Mouse (Mus musculus): Measurements from ENCODE around the gene Sdhb. TPM values are rescaled to one million over a fixed set of nuclear protein-coding genes. Genes with fewer than 3 reads are reported as not detected.
A peak's percentile ranks its signal among the peaks of the same experiment; 100 is the strongest.

Sdhb gene
- polyA plus RNA-seq, 1 experiment from 2014 or later: 442 TPM

DNA sequence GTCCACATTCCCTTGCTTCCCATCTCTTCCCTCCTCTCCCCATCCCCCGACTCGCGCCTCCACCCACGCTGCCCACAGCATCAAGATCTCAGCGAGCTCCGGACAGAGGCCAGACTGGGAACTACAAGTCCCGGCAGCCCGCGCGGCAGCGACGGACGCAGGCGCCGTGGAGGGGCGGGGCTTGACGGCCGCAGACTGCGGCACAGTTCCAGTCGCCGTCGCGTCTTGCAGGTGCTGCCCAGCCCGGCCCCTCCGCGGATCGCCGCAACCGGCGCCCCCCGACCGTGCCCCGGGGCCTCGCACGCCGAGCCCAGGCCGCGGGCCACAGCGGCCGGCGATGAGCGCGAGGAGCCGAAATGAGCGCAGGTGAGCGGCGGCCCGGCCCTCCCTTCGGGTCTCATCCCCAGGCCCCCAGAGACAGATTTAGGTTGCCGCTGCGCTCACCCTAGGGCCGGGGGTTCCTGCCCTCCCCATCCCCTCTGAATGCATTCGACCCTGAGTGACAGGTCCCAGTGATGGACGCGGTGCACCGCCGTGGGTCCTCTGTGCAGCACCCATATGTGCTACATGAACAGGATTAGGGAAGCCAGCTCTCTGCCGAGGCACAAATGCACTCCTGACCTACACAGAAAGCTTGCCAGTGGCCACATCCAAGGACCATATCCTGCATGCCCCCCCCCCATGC, 25.9 kb downstream of the Sdhb start, which contains the start of gene Atp13a2:
Gene Atp13a2 (plus strand): TSS at position 163 of the 685 bp plus-strand sequence.
- Histone ChIP-seq H3K27me3 (replicated peaks) (no peaks in the 10 kb centered on the region), H3K4me3 (peak within 1 kb of the TSS; percentile 80), H3K4me1 (peaks cover 40% of the 10 kb centered on the region), H3K36me3 (replicated peaks) (no peaks in the 10 kb centered on the region), H3K27ac (peak within 1 kb of the TSS; percentile 86), H3K9ac (peak within 1 kb of the TSS; percentile 99), H3K9me3 (no peaks in the 10 kb centered on the region), H3K4me2 (peak within 1 kb of the TSS; percentile 86)
- WGBS: under 1% methylated on average over 52 of the region's 58 CpGs
- ATAC-seq (replicated peaks): peak; percentile 93

DNA sequence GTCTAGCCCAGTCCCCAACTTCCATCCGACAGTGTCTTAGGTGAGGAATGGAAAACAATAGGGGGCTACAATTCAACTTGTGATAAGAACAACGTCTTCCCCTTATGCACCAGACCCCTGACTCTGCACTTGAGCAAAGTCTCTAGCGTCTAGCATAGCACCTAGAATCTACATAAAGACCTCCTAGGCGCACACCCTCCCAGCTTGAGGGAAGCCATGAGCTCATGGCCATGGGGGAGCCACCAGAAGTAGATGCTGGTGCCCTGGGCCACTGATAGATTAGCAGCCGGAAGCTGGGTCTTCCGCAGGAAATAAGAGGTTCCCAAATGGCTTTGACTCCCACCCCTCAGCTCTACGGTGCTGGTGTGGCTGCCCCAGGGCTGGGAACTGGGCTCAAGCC, 26.5 kb downstream of the Sdhb start:
- Histone ChIP-seq H3K4me1 (peaks cover 40% of the 10 kb centered on the region), H3K36me3 (replicated peaks) (peaks cover 6% of the 10 kb centered on the region; the same call in 1 of the 2 replicates), H3K9ac (peak overlapping the region; percentile 99), H3K9me3 (no peaks in the 10 kb centered on the region), H3K4me2 (peak overlapping the region; percentile 86), H3K4me3 (peak overlapping the region; percentile 80), H3K27ac (peak overlapping the region; percentile 86; the same call in 1 of the 2 replicates), H3K27me3 (replicated peaks) (no peaks in the 10 kb centered on the region)
- peak; percentile 12; the same call in 1 of the 2 replicates for ATAC-seq (replicated peaks)
- WGBS: 31% methylated on average over 7 of the region's 7 CpGs

DNA sequence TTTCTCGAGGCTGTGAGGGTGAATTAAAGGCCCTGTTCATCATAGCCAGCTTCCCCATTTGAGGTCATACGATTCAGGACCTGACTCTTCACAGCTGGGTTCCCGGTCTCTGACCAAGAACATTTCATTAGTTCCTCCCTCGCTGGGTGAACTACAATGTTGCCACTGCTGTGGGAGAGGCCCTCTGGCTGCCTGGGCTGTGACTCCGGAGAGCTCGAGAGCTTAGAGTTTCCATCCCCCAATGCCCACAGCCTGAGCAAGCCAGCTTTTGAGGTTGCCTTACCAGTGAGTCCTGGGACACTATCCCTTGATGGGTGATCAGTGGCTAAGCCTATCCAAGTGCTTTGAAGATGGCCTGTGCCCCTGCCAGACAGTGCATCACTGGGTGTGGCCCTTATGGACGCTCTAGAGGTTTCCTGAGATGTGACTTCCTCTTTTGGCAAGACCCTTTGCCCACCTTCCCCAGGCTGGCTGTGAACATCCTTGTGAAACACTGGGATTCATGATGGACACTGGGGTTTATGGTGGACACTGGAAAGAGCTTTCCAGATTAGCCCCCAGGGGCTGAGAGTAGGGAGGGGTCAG, 27.8 kb downstream of the Sdhb start:
- no peaks in the 10 kb centered on the region for H3K27me3 ChIP-seq (replicated peaks)
- peak overlapping the region; percentile 86 for H3K4me2 ChIP-seq
- H3K27ac ChIP-seq: no peak overlapping the region
- WGBS: 65% methylated on average over 7 of the region's 7 CpGs
- H3K4me1 ChIP-seq: peaks cover 32% of the 10 kb centered on the region
- no peaks in the 10 kb centered on the region for H3K9me3 ChIP-seq
- H3K36me3 ChIP-seq (replicated peaks): peaks cover 17% of the 10 kb centered on the region
- H3K4me3 ChIP-seq: no peak overlapping the region
- H3K9ac ChIP-seq: 0 out of 2 replicates have a peak overlapping the region, but pooled peaks have one; percentile 6
- ATAC-seq (replicated peaks): no peak

DNA sequence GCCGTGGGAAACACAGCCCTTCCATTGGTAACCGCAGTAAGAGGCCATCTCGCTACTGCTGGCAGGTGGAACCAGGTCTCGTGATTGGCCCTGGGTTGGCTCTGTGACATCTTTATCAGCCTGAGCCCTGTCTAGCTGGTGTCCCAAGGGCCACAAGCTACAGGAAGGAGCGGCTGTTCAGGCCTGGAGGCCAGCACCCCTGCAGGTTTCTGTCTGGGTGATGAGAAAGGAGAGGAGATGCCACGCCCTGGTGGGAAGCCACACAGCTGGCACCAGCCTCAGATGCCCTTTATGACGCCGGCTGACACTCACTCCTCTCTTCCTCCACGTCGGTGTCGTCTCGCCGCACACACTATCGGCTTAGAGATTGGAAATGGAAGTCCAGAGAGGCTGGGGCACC, 28.4 kb downstream of the Sdhb start:
- WGBS: 86% methylated on average over 14 of the region's 14 CpGs
- ATAC-seq (replicated peaks): no peak
- H3K27me3 ChIP-seq (replicated peaks): no peaks in the 10 kb centered on the region
- H3K27ac ChIP-seq: no peak overlapping the region
- peaks cover 23% of the 10 kb centered on the region for H3K36me3 ChIP-seq (replicated peaks)
- H3K4me3 ChIP-seq: no peak overlapping the region
- 0 out of 2 replicates have a peak overlapping the region, but pooled peaks have one; percentile 86 for H3K4me2 ChIP-seq
- peaks cover 32% of the 10 kb centered on the region for H3K4me1 ChIP-seq
- H3K9me3 ChIP-seq: no peaks in the 10 kb centered on the region
- H3K9ac ChIP-seq: no peak overlapping the region

DNA sequence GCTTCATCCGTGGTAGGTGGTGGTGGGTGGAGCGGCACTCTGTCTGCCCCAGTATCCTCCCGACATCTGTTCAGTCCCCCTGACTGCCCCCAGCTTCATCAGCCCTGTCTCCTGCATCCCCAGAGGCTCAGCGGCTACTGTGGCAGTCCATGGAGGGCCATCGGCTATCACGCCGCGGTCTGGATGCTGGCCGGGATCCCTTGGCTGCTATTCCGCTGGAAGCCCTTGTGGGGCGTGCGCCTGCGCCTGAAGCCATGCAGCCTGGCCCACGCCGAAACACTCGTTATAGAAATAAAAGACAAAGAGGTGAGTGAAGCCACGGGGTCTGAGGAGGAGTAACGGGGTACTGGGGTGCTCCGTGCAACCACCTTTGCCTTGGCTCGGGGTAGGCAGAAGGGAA, 31.2 kb downstream of the Sdhb start:
- no peaks in the 10 kb centered on the region for H3K9me3 ChIP-seq
- no peak overlapping the region for H3K27ac ChIP-seq
- peaks cover 25% of the 10 kb centered on the region for H3K4me1 ChIP-seq
- ATAC-seq (replicated peaks): no peak
- peaks cover 51% of the 10 kb centered on the region for H3K36me3 ChIP-seq (replicated peaks)
- no peak overlapping the region for H3K9ac ChIP-seq
- H3K27me3 ChIP-seq (replicated peaks): no peaks in the 10 kb centered on the region
- H3K4me2 ChIP-seq: no peak overlapping the region
- WGBS: 86% methylated on average over 20 of the region's 20 CpGs
- H3K4me3 ChIP-seq: no peak overlapping the region

DNA sequence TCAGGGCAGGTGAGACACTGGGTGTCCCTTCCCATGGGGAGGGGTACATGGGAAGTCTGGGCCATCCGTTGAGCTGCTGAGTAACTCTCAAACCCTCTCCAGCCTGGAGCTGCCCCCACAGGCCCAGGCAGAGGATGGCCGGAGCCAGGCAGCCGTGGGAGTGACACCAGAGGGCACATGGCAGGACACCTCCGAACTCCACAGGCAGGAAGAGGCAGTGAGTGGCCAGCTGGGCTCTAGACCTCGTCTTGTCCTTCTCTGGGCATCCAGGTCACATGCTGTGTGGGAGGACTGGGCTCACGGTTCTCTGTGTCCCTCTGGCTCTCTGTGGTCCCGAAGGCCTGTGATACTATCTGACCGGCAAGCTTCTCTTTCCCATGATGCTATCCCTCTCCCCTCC, 32.8 kb downstream of the Sdhb start:
- no peak overlapping the region for H3K4me3 ChIP-seq
- ATAC-seq (replicated peaks): no peak
- WGBS: 90% methylated on average over 8 of the region's 8 CpGs
- H3K27me3 ChIP-seq (replicated peaks): no peaks in the 10 kb centered on the region
- H3K4me1 ChIP-seq: peaks cover 9% of the 10 kb centered on the region
- H3K36me3 ChIP-seq (replicated peaks): peaks cover 61% of the 10 kb centered on the region
- no peak overlapping the region for H3K4me2 ChIP-seq
- no peaks in the 10 kb centered on the region for H3K9me3 ChIP-seq
- H3K27ac ChIP-seq: no peak overlapping the region
- H3K9ac ChIP-seq: no peak overlapping the region

DNA sequence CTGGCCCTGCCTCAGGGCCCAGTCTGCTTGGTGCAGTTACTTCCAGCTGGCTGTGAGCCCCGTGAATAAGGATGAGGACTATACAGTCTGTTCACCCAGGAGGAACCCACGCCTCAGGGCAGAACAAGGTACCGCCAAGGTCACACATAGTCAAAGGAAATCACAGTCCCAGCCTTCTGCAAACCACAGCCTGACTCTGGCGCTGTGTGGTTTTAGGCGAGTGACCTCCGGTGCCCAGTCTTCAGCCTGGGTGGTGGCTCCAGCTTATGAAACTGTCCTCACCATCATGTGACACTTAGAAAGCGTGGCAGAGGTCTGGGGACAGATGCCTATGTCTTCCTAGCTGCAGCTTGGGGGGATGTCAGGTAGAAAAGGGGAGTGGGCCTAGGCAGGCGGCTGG, 34.8 kb downstream of the Sdhb start:
- 95% methylated on average over 8 of the region's 8 CpGs for WGBS
- ATAC-seq (replicated peaks): no peak
- Histone ChIP-seq H3K4me1 (no peaks in the 10 kb centered on the region), H3K4me3 (no peak overlapping the region), H3K4me2 (no peak overlapping the region), H3K9ac (no peak overlapping the region), H3K36me3 (replicated peaks) (peaks cover 72% of the 10 kb centered on the region), H3K27me3 (replicated peaks) (no peaks in the 10 kb centered on the region), H3K27ac (no peak overlapping the region), H3K9me3 (no peaks in the 10 kb centered on the region)

DNA sequence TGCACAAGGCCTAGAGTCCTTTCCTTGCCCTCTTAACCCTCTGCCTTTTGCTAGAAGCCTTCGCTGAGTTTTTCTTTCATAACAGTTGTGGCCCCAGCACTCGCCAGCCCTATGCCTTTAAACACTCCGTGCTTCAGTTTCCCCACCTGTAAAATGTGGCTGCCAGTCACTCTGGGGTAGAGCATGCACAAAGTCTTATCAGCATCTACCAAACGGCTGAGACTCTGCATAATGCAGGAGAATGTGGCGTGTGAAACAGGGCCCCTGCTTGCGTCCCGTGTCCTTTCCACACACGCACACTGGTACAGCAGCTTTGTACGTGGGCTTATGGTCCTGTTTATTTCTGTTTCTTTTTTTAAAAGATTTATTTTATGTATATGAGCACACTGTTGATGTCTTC, 35.8 kb downstream of the Sdhb start:
- ATAC-seq (replicated peaks): no peak

DNA sequence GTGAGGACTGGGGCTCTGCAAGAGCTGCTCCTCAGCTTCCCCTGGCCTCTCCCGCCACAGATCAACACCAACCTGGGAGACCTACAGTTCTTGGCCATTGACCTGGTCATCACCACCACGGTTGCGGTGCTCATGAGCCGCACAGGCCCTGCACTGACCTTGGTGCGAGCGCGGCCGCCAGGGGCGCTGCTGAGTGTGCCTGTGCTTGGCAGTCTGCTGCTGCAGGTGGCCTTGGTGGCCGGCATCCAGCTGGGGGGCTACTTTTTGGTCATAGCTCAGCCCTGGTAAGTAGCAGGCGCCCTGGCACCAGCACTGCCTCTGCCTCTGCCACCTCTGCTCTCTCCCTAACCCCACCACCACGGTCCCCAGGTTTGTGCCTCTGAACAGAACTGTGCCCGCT, 45.0 kb downstream of the Sdhb start:
- peaks cover 52% of the 10 kb centered on the region for H3K36me3 ChIP-seq (replicated peaks)
- no peak for ATAC-seq (replicated peaks)
- H3K9me3 ChIP-seq: no peaks in the 10 kb centered on the region
- no peak overlapping the region for H3K27ac ChIP-seq
- H3K4me3 ChIP-seq: no peak overlapping the region
- H3K9ac ChIP-seq: no peak overlapping the region
- WGBS: 79% methylated on average over 13 of the region's 13 CpGs
- no peak overlapping the region for H3K4me2 ChIP-seq
- no peaks in the 10 kb centered on the region for H3K27me3 ChIP-seq (replicated peaks)
- peaks cover 6% of the 10 kb centered on the region for H3K4me1 ChIP-seq

More for the DNA sequence above, 35.8 kb downstream of the Sdhb start:
- peaks cover 75% of the 10 kb centered on the region for H3K36me3 ChIP-seq (replicated peaks)
- no peak overlapping the region for H3K4me3 ChIP-seq
- H3K4me1 ChIP-seq: no peaks in the 10 kb centered on the region
- H3K9me3 ChIP-seq: no peaks in the 10 kb centered on the region
- no peak overlapping the region for H3K9ac ChIP-seq
- no peak overlapping the region for H3K4me2 ChIP-seq
- no peak overlapping the region for H3K27ac ChIP-seq
- WGBS: 95% methylated on average over 9 of the region's 9 CpGs
- H3K27me3 ChIP-seq (replicated peaks): no peaks in the 10 kb centered on the region

DNA sequence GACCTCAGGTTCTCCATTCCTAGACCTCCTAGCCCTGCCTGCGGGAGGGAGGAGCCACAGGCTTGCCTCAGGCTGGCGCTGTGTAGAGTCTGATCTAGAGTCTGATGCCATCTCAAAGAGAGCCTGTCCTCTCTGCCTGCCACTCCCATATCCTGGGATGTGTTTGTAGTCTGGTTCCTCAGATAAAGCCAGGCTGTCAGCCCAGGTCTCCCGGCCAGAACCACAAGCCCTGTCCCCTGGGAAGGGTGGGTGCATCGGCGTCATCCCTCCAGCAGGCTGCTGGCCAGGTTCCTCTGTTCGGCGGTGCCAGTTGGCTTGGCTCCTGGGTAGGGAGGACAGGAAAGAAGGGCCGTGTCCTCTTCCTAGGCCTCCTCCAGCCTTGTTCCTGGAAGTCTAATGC, 47.0 kb downstream of the Sdhb start:
- Histone ChIP-seq H3K9me3 (no peaks in the 10 kb centered on the region), H3K27ac (no peak overlapping the region), H3K27me3 (replicated peaks) (no peaks in the 10 kb centered on the region), H3K4me2 (no peak overlapping the region), H3K4me3 (no peak overlapping the region), H3K4me1 (peaks cover 25% of the 10 kb centered on the region), H3K36me3 (replicated peaks) (peaks cover 37% of the 10 kb centered on the region), H3K9ac (no peak overlapping the region)
- 80% methylated on average over 8 of the region's 8 CpGs for WGBS
- no peak for ATAC-seq (replicated peaks)

DNA sequence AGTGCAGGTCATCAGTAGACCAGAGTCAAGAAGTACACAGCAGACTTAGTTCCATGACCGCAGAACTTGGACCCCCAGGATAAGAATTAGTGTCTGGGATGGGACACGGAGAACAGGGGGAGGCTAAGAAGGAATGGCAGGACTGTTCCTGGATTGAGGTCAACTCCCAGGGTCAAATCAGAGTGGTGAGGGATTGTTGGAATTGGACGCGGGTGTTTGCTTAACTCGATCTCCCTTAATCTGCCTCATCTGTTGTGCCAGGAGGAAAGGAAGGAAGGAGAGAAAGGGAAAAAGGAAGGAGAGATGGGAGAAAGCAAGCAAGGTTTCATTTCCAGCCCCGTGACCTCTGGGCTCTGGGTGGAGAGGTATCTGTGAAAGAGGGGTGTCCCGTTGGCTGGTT, 49.1 kb downstream of the Sdhb start, which contains the start of gene Mfap2:
Gene Mfap2 (plus strand): TSS at position 301 of the 400 bp plus-strand sequence.
- Histone ChIP-seq H3K4me1 (peaks cover 38% of the 10 kb centered on the region), H3K27me3 (replicated peaks) (no peaks in the 10 kb centered on the region), H3K27ac (peak within 1 kb of the TSS; percentile 79), H3K4me3 (peak within 1 kb of the TSS; percentile 67), H3K9ac (peak within 1 kb of the TSS; percentile 59), H3K4me2 (peak within 1 kb of the TSS; percentile 64), H3K36me3 (replicated peaks) (peaks cover 33% of the 10 kb centered on the region), H3K9me3 (no peaks in the 10 kb centered on the region)
- ATAC-seq (replicated peaks): no peak
- WGBS: 14% methylated on average over 7 of the region's 7 CpGs

DNA sequence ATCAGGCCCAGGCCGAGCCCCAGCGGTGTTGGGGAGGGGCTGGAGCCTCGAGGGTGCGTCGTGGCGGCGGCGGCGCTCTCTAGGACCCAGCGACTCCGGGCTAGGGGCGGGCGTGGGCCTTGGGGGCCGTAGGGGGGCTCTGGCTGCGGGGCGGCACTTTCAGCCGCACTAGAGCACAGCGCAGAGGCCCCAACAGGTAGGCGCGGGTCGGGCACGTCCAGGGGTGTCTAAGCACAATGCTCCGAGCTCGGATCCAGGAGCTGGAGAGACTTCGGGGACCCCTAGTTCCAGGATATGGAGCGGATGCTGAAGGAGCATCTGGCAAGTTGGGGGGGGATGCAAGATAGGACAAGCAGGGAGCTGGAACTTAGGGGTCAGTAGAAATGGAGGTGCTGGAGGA, 49.5 kb downstream of the Sdhb start:
- Histone ChIP-seq H3K9me3 (no peaks in the 10 kb centered on the region), H3K27ac (peak overlapping the region; percentile 79), H3K36me3 (replicated peaks) (peaks cover 33% of the 10 kb centered on the region), H3K9ac (peak overlapping the region; percentile 59), H3K27me3 (replicated peaks) (no peaks in the 10 kb centered on the region), H3K4me3 (peak overlapping the region; percentile 67), H3K4me1 (peaks cover 38% of the 10 kb centered on the region), H3K4me2 (peak overlapping the region; percentile 64)
- WGBS: under 1% methylated on average over 26 of the region's 26 CpGs
- peak; percentile 86 for ATAC-seq (replicated peaks)
